Mouse (Mus musculus) spleen, postnatal 36 days (tissue): ENCODE results near the gene Atp2b1.
"Not testable (repeated sequence)": the region's sequence is repeated elsewhere in the genome, so short reads cannot be mapped to it uniquely, and the experiment has no call there.

Experiments
- DNase-seq, 2 experiments: peaks; one replicate each; pipeline ENCODE4 v3.0.0; 2022; ENCODE audit warnings: low spot score in 2 of 2, mixed read lengths in 1 of 2

The Atp2b1 gene

DNA sequence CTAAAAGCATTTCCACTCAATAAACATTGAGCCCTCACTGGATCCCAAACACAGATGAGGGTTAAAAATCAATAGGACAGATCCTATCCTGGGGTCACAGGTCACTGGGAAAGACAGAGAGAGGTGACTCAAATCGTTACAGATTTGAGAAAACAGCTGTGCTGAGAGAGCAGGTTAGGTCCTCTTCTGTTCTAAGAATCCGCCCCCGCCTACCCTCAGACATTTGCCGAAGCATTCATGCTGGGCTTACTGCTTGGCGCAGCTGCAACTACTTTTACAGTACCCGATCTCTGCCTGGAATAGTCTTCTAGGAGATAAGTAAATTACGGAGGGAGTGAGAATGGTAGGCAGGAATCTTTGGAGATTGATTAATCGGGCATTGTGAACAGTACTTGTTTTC lies 47.9 kb downstream of the Atp2b1 start:
- DNase-seq = no peak

DNA sequence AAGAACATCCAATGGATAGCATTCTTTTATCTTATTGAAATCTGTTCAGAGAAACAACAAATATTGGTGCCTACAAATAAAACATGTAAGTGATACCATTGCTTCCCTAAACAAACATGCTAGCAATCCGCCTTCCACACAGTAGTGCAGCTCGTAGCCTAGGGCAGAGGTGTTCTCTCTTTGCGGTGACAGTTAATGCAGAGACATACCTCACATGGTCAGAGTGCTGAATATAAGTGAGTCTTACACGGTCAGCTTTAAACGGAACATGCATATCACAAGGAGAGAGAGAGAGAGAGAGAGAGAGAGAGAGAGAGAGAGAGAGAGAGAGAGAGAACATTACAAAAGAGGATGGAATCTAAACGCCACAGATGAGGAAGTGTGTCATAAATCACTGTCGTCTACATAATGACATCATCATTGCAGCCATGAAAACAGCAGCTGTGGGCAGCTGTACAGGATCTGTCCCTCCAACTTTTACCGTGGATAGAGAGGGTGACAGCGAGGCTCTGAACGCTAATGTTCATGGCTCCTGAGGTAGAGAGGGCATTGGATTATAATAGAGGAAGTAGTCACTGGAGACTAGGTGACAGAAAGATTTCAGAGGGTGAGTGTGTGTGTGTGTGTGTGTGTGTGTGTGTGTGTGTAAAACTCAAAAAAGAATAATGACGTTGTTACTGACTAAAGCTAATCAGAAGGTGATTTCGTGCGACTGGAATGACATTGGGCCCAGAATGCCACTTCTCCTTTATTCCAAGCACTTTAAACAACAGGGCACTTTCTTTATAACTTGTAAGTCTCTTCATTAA lies 52.4 kb downstream of the Atp2b1 start:
- no peak for DNase-seq

DNA sequence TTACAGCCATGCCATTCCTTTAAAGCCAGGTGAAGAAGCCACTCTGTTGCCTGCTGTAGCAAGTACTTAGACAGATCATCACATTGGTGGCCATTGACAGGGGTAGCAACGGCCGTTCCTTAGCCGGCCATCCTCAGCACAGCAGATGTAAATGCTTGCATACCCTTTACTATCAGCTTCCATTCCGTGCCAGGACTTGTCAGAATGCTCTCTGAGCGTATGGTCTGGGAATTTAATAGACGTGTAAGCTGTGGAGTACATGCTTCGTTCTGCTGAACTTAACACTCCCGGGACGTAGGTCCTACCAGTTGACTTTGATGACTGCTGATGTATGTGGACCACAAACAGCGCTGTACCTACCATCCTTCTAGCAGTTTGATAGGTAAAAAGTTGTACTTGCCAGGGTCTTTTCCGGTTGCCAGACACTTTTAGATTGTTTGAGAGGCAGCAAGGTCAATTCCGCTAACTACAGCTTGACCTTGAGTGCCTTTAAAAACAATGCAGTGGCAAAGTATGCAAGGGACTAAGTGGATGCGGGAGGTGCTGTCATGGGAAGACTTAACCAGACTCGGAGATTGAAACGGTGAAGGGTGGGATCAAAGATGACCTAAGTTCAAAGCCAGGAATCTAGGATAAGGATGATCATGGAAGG lies 53.2 kb downstream of the Atp2b1 start:
- no peak for DNase-seq

GRCm38 (mm10) chr10:98970917-98971316 lies 56.7 kb downstream of the Atp2b1 start:
- DNase-seq = no peak

GRCm38 (mm10) chr10:98972359-98972758 lies 58.2 kb downstream of the Atp2b1 start:
- no peak for DNase-seq

GRCm38 (mm10) chr10:98972912-98973605 lies 58.9 kb downstream of the Atp2b1 start:
- no peak for DNase-seq

GRCm38 (mm10) chr10:98974645-98975044 lies 60.4 kb downstream of the Atp2b1 start:
- no peak for DNase-seq

GRCm38 (mm10) chr10:98975611-98976010 lies 61.4 kb downstream of the Atp2b1 start:
- no peak for DNase-seq

DNA sequence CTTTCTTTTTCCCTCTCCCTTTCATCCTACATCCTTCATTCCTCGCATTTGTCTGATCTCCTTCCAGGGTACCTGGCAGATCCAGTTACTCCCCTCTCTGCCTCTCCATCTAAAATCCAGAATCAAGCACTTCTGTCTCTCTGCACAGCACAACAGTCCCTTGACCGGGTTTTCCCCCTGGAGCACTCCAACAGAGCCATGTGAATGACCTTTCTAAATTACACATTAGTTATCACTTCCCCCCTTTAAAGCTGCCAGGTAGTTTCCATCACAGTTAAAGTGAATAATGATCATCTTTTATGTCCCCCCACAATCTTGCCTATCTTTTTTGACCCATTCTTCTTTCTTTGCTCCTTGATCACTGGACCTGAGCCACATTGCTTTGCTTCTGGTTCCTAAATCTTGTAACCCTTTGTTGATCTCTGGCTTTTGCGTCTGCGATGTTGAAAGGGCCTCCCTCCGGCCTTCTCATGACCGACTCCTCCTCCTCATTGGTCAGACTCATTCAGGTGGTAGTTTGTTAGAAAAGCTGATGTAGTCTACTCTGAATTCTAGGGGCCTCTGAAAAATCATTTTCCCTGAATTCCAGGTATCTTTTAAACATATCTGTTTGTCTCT lies 62.8 kb downstream of the Atp2b1 start:
- no peak for DNase-seq

GRCm38 (mm10) chr10:98978766-98979165 lies 64.6 kb downstream of the Atp2b1 start:
- DNase-seq = no peak

- DNase-seq = no peak
These were observed 65.1 kb downstream of the Atp2b1 start for GRCm38 (mm10) chr10:98979296-98979695.

DNA sequence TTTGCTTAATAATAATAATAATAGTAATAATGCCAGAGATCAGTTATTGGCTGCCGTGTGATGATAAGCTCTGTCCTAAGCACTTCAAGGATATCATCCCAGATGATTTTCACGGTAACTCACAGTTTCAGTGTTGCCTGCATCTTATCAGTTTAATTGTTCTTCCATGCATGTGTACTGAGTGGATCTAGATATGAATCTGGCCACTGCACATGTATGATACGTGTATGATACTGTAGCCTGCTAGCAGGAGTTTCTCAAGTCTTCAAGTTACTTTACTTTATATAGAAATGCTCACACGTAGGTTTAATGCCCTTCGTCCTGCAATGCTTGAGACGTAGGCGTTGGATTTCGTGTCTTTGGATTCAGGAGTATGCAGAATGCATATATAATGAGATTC lies 65.7 kb downstream of the Atp2b1 start:
- DNase-seq = no peak

- no peak for DNase-seq
These were observed 77.8 kb downstream of the Atp2b1 start for GRCm38 (mm10) chr10:98991964-98992363.

DNA sequence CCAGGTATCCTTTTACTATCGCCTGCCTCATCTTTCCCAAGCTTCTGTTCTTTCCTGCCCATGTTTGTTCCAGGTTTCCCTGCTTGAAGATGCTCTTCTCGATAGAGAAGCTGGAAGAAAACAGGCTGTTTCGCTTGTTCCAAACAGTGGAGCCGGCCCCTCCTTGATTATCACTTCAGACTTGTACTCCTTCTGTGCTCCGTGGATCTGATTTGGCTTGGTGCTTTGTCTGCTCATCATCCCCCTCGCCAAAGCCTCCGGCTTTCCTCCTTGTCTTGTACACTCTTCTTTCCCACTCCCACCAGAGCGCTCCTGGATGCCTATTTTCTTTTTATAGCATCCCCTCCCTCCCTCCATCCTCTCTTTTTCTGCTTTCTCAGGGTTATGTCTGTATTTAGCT lies 79.0 kb downstream of the Atp2b1 start:
- no peak for DNase-seq

DNA sequence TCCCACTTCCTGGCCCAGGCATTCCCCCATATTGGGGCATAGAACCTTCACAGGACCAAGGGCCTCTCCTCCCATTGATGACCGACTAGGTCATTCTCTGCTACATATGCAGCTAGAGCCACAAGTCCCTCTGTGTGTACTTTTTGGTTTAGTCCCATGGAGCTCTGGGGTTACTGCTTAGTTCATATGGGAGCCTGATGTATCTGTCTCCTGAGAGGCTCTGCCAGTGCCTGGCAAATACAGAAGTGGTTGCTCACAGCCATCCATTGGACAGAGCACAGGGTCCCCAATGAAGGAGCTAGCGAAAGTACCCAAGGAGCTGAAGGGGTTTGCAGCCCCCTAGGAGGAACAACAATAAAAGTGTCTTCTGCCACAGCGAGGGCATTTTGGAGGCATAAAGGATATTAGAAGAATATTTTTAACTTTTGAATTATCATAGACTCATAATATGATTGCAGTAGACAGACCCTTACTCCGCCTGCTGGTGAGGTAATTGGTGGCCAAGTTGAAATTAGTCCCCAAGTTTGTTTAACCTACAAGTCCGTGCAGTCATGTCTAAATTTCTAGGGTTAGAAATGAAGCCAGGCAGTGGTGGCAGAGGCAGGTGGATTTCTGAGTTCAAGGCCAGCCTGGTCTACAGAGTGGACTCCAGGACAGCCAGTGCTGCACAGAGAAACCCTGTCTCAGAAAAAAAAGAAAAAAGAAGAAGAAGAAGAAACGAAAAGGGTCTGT lies 81.0 kb downstream of the Atp2b1 start:
- not testable (repeated sequence) for DNase-seq

DNA sequence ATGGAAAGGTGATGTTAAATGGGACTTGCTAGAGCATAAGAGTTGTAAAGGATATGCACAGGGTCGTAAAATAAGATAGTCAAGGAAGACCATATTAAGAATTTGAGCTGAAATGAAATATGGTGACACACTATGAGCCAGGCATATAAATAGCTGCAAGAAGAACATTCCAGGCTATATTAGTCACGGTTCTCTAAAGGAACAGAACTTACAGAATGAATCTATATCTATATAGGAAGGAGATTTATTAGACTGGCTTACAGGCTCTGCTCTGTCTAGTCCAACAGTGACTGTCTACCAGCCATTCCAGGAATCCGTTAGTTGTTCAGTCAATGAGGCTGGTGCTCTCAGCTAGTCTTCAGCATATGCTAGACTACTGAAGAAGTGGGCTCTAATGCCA lies 90.7 kb downstream of the Atp2b1 start:
- no peak for DNase-seq

DNA sequence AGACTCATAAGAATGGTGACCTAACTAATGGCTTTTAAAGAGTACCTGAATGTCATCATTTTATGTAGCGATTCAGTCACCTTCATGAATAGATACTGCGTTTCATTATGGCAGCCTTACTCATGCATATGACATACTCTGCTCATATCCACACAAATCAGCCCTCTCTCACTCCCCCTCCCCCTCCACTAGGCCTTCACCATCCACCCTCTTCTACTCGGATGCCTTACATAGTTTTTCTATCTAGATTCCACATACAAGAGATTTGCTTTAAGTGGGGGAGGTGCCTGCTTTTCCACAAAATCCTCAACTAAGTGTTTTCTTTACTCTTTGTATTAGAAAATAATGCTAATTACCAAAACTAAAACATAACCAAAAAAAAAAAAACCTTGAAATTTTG lies 96.9 kb downstream of the Atp2b1 start:
- no peak for DNase-seq

GRCm38 (mm10) chr10:99012086-99012485 lies 97.9 kb downstream of the Atp2b1 start:
- no peak for DNase-seq

GRCm38 (mm10) chr10:99014737-99015136 lies 100.5 kb downstream of the Atp2b1 start:
- DNase-seq = no peak

DNA sequence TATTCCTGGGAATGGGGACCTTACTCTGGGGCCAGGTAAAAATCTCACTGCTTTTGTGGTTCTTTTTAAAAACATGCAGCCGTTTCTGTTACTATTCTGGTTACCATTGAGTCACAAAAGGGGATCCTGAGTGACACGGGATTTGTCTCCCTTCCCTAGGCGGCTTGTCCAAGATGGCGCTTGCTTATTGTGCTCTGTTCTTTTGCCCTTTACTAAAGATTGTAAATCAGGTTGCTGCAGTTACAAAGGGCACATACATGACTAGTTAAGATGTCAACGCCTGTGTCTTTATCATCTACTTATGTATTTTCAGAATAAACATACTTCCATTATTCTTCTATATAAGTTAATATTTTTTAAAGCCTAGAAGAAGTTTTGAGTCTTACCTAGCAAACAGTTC lies 102.8 kb downstream of the Atp2b1 start:
- DNase-seq = no peak

GRCm38 (mm10) chr10:99027462-99027861 lies 113.3 kb downstream of the Atp2b1 start:
- DNase-seq = no peak

DNA sequence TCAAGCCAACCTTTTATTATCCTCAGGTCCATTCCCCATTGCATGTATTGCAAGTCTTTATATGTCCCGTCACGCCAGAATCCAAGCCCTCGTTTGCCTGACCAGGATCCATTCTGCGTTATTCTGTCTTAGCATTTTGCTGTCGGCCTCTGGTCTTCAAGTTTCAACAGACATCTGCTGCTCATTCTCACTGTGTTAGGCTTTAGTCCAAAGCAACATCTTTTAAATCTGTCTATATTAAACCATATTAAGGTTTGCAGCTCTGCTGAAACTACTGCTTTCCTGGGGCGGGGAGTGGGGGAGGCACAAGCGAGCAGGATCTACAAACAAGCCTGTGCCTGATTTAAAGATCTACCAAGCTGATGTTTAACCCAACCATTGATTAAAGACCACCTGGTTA lies 115.6 kb downstream of the Atp2b1 start:
- DNase-seq = no peak
